Mouse (Mus musculus) heart, postnatal 10 days (tissue): ENCODE data around the gene Cpped1. TPM values are rescaled to one million over a fixed set of nuclear protein-coding genes. Genes with fewer than 3 reads are reported as not detected.

Experiments used
- DNase-seq, 2 experiments: peaks; one replicate each; pipeline ENCODE4 v3.0.0; 2021
- intact Hi-C: fragments of 180-260 bp; cut with DNase I; formaldehyde crosslinking; loops from one replicate; pipeline ENCODE4 v1.15.1; 2025
- total RNA-seq, 2 experiments: library from RNA; stranded (reverse); gene quantifications; 2 replicates each; pipeline ENCODE4 v1.2.3; 2021

Gene Cpped1
- total RNA-seq, 2 experiments from 2014 or later = 69.2 to 73.6 TPM

- no peak for DNase-seq
- intact Hi-C loops = no loop called here
Observed at GRCm38 (mm10) chr16:11848990-11849658, 60.1 kb downstream of the Cpped1 start.

GRCm38 (mm10) chr16:11845309-11845708 is 63.9 kb downstream of the Cpped1 start:
- DNase-seq = no peak
- intact Hi-C loops = no loop called here

GRCm38 (mm10) chr16:11843441-11843840 is 65.8 kb downstream of the Cpped1 start:
- intact Hi-C loops = no loop called here

GRCm38 (mm10) chr16:11833474-11833873 is 75.8 kb downstream of the Cpped1 start:
- no peak for DNase-seq
- intact Hi-C loops = no loop called here

More at GRCm38 (mm10) chr16:11843441-11843840, 65.8 kb downstream of the Cpped1 start:
- no peak for DNase-seq

GRCm38 (mm10) chr16:11828816-11829215 is 80.4 kb downstream of the Cpped1 start:
- DNase-seq = no peak
- intact Hi-C loops = no loop called here

- DNase-seq = no peak
- intact Hi-C loops = no loop called here
Observed at GRCm38 (mm10) chr16:11824833-11825232, 84.4 kb downstream of the Cpped1 start.

GRCm38 (mm10) chr16:11824385-11824784 is 84.9 kb downstream of the Cpped1 start:
- no peak for DNase-seq
- intact Hi-C loops = no loop called here

- intact Hi-C loops = no loop called here
- DNase-seq = no peak
Observed at GRCm38 (mm10) chr16:11820791-11821190, 88.5 kb downstream of the Cpped1 start.

- intact Hi-C loops = no loop called here
- peak; percentile 20 to 26 for DNase-seq
Observed at GRCm38 (mm10) chr16:11814935-11815650, 94.2 kb downstream of the Cpped1 start.

- intact Hi-C loops = no loop called here
- DNase-seq = no peak
Observed at GRCm38 (mm10) chr16:11812119-11812518, 97.1 kb downstream of the Cpped1 start.

GRCm38 (mm10) chr16:11809615-11810014 is 99.6 kb downstream of the Cpped1 start:
- no peak for DNase-seq
- intact Hi-C loops = no loop called here

- intact Hi-C loops = no loop called here
- no peak for DNase-seq
Observed at GRCm38 (mm10) chr16:11801960-11802539, 107.2 kb downstream of the Cpped1 start.

GRCm38 (mm10) chr16:11795758-11796460 is 113.3 kb downstream of the Cpped1 start:
- intact Hi-C loops = no loop called here
- no peak for DNase-seq

GRCm38 (mm10) chr16:11794628-11795027 is 114.6 kb downstream of the Cpped1 start:
- no peak for DNase-seq
- intact Hi-C loops = no loop called here

GRCm38 (mm10) chr16:11793391-11793790 is 115.9 kb downstream of the Cpped1 start:
- intact Hi-C loops = no loop called here
- no peak for DNase-seq

GRCm38 (mm10) chr16:11790476-11790875 is 118.8 kb downstream of the Cpped1 start:
- DNase-seq = no peak
- intact Hi-C loops = no loop called here

GRCm38 (mm10) chr16:11785806-11786205 is 123.4 kb downstream of the Cpped1 start:
- intact Hi-C loops = no loop called here
- peak in 1 of 2 experiments; percentile 35 for DNase-seq

- intact Hi-C loops = no loop called here
- no peak for DNase-seq
Observed at GRCm38 (mm10) chr16:11784354-11784753, 124.9 kb downstream of the Cpped1 start.

GRCm38 (mm10) chr16:11783337-11783736 is 125.9 kb downstream of the Cpped1 start:
- DNase-seq = no peak
- intact Hi-C loops = no loop called here

- DNase-seq = peak in 1 of 2 experiments; percentile 12
- intact Hi-C loops = no loop called here
Observed at GRCm38 (mm10) chr16:11782082-11782481, 127.2 kb downstream of the Cpped1 start.
